Mouse (Mus musculus): Measurements from ENCODE around the gene Nudt3. TPM values are rescaled to one million over a fixed set of nuclear protein-coding genes. Genes with fewer than 3 reads are reported as not detected.

Nudt3 gene
- polyA plus RNA-seq, 1 experiment from 2014 or later = 295 TPM

DNA sequence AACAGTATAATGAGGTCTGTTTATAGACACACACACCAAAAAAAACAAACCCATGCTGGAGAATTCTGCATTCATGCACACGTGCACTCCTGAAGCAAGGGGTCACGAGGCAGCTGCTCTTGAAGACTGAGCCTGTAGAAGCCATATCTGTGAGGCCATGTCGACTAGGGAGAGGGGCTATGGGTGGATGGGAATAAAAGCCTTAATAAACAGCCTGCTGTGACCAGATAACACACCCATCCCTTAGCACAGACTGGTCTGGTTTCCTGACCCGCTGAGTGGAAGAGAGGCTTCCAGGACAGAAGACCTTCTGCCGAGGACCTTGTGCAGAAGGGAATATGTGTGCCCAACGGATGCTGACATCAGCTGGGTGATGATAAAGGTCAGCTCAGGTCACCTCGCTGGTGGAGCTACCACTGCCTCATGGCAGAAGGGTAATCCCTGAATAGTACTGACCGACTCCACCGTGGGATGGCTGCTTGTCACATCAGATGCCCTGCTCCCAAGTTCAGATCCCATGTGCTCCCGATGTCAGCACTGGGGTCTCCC lies 49.4 kb downstream of the Nudt3 start:
- Histone ChIP-seq H3K36me3 (peaks cover 21% of the 10 kb centered on the region), H3K4me2 (replicated peaks) (no peak overlapping the region), H3K4me3 (no peak overlapping the region), H3K27ac (replicated peaks) (no peak overlapping the region), H3K27me3 (no peaks in the 10 kb centered on the region), H3K4me1 (peaks cover 7% of the 10 kb centered on the region), H3K9me3 (no peaks in the 10 kb centered on the region), H3K9ac (replicated peaks) (no peak overlapping the region)
- 88% methylated on average over 10 of the region's 10 CpGs for WGBS
- ATAC-seq (replicated peaks) = no peak

DNA sequence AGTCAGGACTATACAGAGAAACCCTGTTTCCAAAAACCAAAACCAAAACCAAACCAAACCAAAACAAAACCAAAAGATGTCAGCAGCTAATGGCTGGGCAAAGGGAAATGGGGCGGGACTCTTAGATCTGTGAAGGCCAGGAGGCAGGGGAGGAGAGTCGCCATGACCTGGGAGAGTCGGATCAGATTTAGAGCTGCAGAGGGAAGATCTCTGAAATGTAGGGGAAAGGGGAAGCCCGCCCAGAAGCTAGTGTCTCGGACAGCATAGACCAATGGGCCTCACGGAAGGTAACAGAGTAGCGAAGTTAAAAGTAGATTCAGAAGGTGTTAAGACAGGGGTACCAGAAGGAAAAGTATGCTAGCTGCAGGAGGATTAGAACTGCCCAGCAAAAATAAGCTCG lies 52.0 kb downstream of the Nudt3 start:
- Histone ChIP-seq H3K27me3 (no peaks in the 10 kb centered on the region), H3K9me3 (no peaks in the 10 kb centered on the region), H3K4me1 (peaks cover 9% of the 10 kb centered on the region), H3K27ac (replicated peaks) (no peak overlapping the region), H3K9ac (replicated peaks) (no peak overlapping the region), H3K4me2 (replicated peaks) (no peak overlapping the region), H3K4me3 (no peak overlapping the region), H3K36me3 (peaks cover 7% of the 10 kb centered on the region)
- WGBS = 77% methylated on average over 8 of the region's 8 CpGs
- ATAC-seq (replicated peaks) = no peak

DNA sequence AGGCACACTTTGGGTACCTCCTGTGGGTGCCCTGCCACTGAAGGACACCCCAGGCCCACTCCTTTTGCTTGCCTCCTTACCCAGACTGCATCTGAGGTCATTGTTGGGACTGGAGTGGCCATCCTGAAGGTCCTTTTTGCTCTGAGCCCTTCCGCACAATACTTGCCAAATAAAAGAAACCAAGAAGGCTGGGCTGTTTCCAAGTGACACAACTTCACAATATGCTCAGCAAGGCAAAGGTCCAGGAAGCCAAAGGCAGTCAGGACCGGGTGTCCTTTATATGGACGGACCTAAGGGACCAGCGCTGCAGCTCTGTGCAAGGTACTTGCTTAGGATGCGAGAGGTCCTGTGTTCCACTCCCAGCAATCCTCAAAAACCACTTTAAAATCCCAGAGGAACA lies 55.1 kb downstream of the Nudt3 start:
- WGBS = 84% methylated on average over 5 of the region's 5 CpGs
- Histone ChIP-seq H3K4me1 (peaks cover 24% of the 10 kb centered on the region), H3K9ac (replicated peaks) (no peak overlapping the region), H3K9me3 (no peaks in the 10 kb centered on the region), H3K36me3 (peaks cover 7% of the 10 kb centered on the region), H3K27me3 (no peaks in the 10 kb centered on the region), H3K27ac (replicated peaks) (no peak overlapping the region), H3K4me3 (no peak overlapping the region), H3K4me2 (replicated peaks) (no peak overlapping the region)
- ATAC-seq (replicated peaks) = no peak

DNA sequence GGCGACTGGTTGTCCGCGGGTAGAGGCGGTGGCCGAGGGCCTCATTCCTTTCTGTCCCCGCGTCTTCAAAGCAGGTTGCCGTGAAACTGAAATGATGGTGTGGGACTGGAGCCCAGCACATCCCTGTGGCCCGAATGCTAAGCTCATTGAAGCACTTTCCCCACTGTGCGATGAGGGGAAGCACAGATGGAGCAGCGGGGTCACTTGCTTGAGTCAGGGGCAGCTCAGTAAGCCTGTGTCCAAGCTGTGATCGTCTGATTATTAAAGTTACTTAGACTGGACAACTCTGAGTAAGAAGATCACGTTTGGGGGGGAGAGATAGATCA lies 57.4 kb downstream of the Nudt3 start:
- Histone ChIP-seq H3K9ac (replicated peaks) (peak overlapping the region; percentile 46), H3K4me2 (replicated peaks) (peak overlapping the region; percentile 89), H3K4me3 (peak overlapping the region; percentile 62), H3K27ac (replicated peaks) (no peak overlapping the region; the same call in 1 of the 2 replicates), H3K9me3 (no peaks in the 10 kb centered on the region), H3K4me1 (peaks cover 24% of the 10 kb centered on the region), H3K27me3 (no peaks in the 10 kb centered on the region), H3K36me3 (no peaks in the 10 kb centered on the region; the same call in 1 of the 2 replicates)
- peak; percentile 65 for ATAC-seq (replicated peaks)
- 0% methylated on average over 13 of the region's 13 CpGs for WGBS

DNA sequence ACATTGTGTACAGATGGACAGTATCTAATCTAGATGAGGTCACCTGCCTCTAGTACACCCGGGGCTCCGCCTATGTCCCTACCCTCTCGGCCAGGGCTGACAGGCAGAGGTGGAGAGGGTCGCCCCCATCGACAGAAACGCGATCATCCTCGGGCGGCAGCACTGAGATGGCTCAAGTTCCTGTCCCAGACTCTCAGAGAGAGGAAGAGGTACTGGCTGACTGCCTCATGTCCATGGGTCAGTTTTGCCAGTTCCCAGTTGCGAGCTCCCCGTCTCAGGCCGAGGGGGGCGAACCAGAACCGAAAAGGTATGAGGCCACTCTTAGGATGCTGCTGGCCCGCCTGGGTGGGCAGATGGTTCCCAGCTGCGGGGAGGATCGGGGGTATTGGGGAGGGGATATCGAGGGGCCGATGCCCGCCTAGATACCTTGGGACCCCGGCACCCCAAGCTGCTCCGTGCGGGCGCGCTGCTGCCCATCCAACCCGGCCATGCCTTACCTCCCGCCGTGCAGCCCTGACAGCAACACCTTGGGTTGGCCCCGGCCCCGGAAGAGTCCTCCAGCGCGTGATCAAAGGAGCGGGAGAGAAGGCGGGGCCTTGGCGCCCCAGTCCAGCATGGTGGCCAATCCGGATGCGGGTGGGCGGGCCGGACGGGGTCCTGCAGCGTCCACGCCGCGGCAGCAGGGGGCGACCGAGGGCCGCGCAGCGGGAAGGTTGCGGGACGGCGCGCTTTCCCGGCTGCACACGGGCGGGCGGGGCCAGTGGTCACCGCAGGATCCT lies 57.9 kb downstream of the Nudt3 start, which contains the start of gene AI413582:
Gene AI413582 (minus strand): TSS at position 594 of the 779 bp plus-strand sequence.
- H3K4me3 ChIP-seq = peak within 1 kb of the TSS; percentile 62
- ATAC-seq (replicated peaks) = peak; percentile 95
- H3K4me2 ChIP-seq (replicated peaks) = peak within 1 kb of the TSS; percentile 89
- H3K4me1 ChIP-seq = peaks cover 24% of the 10 kb centered on the region
- no peaks in the 10 kb centered on the region for H3K9me3 ChIP-seq
- peak within 1 kb of the TSS; percentile 42 for H3K27ac ChIP-seq (replicated peaks)
- H3K27me3 ChIP-seq = no peaks in the 10 kb centered on the region
- peak within 1 kb of the TSS; percentile 63 for H3K9ac ChIP-seq (replicated peaks)
- H3K36me3 ChIP-seq = no peaks in the 10 kb centered on the region; the same call in none of the 2 replicates
- WGBS = under 1% methylated on average over 58 of the region's 58 CpGs

DNA sequence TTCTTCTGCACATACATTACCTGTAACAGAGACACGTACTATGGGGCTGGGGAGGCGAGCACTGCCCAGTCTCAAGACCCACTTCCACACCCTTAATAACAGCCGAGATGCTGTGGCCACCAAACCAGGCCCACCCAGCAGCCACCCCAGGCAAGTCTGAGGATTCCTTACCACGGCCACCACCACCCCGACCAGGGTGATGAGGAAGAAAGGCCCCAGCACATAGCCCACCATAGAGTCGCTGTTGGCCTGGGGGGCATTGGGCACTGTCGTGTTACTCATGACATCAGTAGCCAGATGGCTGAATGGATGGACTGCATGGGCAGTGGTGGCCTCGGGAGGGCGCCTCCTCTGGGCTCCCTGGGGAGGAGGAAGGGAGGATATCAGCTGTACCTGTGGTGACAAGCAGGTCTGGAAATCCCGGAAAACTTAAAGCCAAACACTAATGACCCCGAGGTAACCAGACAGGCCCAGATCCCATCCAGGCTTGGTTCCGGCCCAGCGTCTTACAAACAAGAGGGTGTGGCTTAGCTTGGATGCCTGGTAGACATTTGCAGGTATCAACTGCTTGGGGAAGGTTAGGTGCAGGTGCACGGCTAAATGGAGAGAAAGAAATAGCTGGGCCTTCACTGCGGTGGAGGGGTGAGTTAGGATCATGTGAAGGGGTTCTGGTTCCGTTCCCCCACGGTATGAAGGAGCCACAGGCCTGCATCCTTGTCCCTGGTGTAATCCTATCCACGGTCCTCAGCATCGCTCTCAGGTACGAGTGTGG lies 58.7 kb downstream of the Nudt3 start:
- Histone ChIP-seq H3K9me3 (no peaks in the 10 kb centered on the region), H3K4me2 (replicated peaks) (peak overlapping the region; percentile 89), H3K36me3 (no peaks in the 10 kb centered on the region; the same call in none of the 2 replicates), H3K4me3 (peak overlapping the region; percentile 62), H3K27me3 (no peaks in the 10 kb centered on the region), H3K27ac (replicated peaks) (no peak overlapping the region), H3K9ac (replicated peaks) (peak overlapping the region; percentile 63), H3K4me1 (peaks cover 24% of the 10 kb centered on the region)
- peak; percentile 23; the same call in 1 of the 2 replicates for ATAC-seq (replicated peaks)
- 14% methylated on average over 20 of the region's 20 CpGs for WGBS

DNA sequence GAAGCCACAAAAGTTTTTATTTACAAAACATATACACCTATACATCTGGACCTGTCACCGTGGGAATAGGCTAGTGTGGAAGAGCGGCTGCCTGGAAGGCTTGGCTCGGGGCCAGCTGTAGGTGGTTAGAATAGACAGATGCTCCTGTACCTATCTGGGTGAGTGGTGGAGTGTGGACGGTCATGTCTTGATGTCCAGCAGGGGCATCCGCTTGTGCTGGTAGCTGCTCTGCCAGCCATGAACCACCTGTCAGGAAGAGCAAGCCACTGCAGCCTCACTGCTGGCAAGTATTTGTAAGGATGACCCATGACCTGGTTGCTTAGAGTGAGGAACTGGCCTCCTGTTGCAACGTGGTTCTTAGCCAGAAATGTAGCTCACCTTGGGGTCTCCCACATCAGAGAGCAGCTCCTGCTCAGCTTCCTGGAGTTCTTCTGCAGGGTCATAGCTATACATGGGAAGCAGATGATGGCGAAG lies 59.5 kb downstream of the Nudt3 start:
- H3K36me3 ChIP-seq = no peaks in the 10 kb centered on the region; the same call in none of the 2 replicates
- peaks cover 30% of the 10 kb centered on the region for H3K4me1 ChIP-seq
- H3K4me3 ChIP-seq = no peak overlapping the region
- no peaks in the 10 kb centered on the region for H3K9me3 ChIP-seq
- WGBS = 54% methylated on average over 7 of the region's 7 CpGs
- no peaks in the 10 kb centered on the region for H3K27me3 ChIP-seq
- no peak overlapping the region for H3K4me2 ChIP-seq (replicated peaks)
- H3K27ac ChIP-seq (replicated peaks) = no peak overlapping the region
- no peak overlapping the region for H3K9ac ChIP-seq (replicated peaks)
- ATAC-seq (replicated peaks) = no peak

DNA sequence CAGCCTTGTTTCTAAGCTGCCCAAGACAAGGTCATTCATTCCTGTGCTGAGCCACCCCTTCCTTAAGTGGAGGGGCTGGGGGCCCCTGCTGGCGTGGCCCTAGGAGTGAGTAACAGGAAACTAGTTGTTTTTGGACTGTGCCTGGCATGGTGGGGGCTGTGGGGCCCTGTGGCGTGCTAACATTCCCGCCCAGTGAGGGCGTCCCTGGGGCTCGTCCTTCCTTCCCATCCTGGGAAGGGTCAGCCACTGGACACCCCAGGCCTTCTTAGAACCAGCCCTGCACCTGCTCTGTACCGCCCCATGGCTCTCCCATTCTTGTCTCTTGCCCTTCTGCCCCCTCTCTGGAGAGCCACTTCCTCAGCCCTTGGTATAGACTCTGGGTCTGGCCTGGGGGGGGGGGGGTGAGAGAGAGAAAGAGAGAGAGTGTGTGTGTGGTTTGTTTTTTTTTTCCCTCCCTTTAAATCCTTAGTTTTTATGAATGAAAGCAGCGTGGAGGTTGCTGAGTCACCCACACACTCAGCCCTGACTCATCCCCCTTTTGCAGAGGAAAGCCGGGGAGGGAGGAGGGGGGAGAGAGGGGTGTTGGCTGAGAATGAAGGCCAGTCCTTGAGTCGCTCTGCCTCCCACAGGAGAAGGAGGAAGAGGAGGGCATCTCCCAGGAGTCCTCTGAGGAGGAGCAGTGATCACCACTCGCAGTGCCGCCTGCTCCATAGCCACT lies 61.3 kb downstream of the Nudt3 start:
- Histone ChIP-seq H3K4me2 (replicated peaks) (no peak overlapping the region), H3K27ac (replicated peaks) (no peak overlapping the region), H3K4me3 (no peak overlapping the region), H3K9ac (replicated peaks) (no peak overlapping the region), H3K4me1 (peaks cover 46% of the 10 kb centered on the region), H3K27me3 (no peaks in the 10 kb centered on the region), H3K9me3 (no peaks in the 10 kb centered on the region), H3K36me3 (no peaks in the 10 kb centered on the region; the same call in none of the 2 replicates)
- WGBS = 57% methylated on average over 11 of the region's 11 CpGs
- no peak for ATAC-seq (replicated peaks)

DNA sequence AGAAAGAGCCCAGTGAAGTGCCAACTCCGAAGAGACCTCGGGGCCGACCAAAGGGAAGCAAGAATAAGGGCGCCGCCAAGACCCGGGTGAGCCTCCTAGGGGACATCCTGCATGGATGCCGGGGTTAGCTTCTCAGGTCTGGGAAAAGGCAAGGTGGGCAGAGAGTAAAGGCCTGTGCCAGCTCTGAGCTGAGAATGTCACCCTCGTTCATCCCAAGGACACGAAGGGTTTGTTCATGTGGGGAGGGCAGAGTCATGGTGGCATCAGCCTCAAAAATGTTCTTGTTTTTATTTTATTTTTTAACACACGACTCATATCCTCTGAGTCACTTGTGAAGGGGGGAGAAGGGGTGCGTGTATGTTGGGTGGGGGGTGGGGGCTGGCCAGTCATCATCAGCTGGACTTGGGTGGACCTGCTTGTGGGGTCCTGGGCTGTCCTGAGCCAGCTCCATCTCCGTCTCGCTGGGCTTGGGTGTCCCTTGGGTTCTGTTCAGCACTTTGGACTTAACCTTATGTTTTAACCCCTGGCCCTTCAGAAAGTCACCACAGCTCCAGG lies 62.3 kb downstream of the Nudt3 start:
- ATAC-seq (replicated peaks) = no peak
- Histone ChIP-seq H3K9ac (replicated peaks) (no peak overlapping the region), H3K27ac (replicated peaks) (no peak overlapping the region), H3K9me3 (no peaks in the 10 kb centered on the region), H3K4me1 (peaks cover 43% of the 10 kb centered on the region), H3K27me3 (no peaks in the 10 kb centered on the region), H3K4me2 (replicated peaks) (no peak overlapping the region), H3K36me3 (no peaks in the 10 kb centered on the region; the same call in none of the 2 replicates), H3K4me3 (no peak overlapping the region)
- WGBS = 88% methylated on average over 13 of the region's 13 CpGs

DNA sequence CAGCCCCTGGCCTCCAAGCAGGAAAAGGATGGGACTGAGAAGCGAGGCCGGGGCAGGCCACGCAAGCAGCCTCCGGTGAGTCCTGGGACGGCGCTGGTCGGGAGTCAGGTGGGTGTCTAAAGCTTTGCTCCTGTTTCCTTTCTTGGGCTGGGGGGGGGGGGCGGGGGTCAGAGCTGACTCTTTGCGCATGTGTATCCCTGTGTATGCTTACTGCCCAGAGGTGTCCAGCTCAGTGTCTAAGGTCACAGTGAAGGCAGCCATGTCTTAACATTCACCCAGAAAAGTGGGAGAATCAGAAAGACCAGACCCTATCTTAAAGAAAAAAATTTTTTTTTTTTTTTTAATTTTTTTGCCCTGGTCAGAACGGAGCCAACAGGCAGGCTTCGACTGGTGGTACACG lies 63.7 kb downstream of the Nudt3 start:
- Histone ChIP-seq H3K36me3 (no peaks in the 10 kb centered on the region; the same call in none of the 2 replicates), H3K4me1 (peaks cover 44% of the 10 kb centered on the region), H3K27me3 (peaks cover 6% of the 10 kb centered on the region; the same call in 1 of the 2 replicates), H3K9ac (replicated peaks) (no peak overlapping the region), H3K4me2 (replicated peaks) (no peak overlapping the region), H3K27ac (replicated peaks) (no peak overlapping the region), H3K4me3 (no peak overlapping the region), H3K9me3 (no peaks in the 10 kb centered on the region)
- ATAC-seq (replicated peaks) = no peak
- WGBS = 76% methylated on average over 12 of the region's 12 CpGs

DNA sequence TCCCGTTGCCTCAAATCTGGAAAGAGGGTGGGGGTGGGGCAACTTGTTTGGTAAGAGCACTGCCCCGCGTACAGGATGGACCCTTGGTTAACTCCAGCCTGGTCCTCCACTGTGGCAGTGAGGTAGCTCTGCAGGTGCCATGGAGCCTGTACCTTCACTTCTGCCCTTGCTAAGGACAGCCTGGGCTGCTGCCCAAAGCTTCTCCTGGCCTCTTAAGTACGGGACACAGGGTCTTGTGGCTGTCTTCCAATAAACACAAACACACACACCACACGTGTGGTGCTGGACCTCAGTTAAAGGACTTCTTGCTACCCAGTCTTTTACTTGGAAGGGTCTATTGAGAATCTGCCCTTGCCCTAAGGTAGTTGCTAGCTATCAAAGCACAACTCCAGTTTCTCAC lies 64.5 kb downstream of the Nudt3 start:
- no peaks in the 10 kb centered on the region; the same call in none of the 2 replicates for H3K36me3 ChIP-seq
- H3K27ac ChIP-seq (replicated peaks) = no peak overlapping the region
- no peak for ATAC-seq (replicated peaks)
- H3K4me3 ChIP-seq = no peak overlapping the region
- WGBS = 3% methylated on average over 5 of the region's 5 CpGs
- no peaks in the 10 kb centered on the region for H3K9me3 ChIP-seq
- H3K4me1 ChIP-seq = peaks cover 38% of the 10 kb centered on the region
- H3K9ac ChIP-seq (replicated peaks) = no peak overlapping the region
- no peak overlapping the region for H3K4me2 ChIP-seq (replicated peaks)
- H3K27me3 ChIP-seq = peaks cover 6% of the 10 kb centered on the region; the same call in 1 of the 2 replicates
